Mouse (Mus musculus) MEL (cell line): ENCODE data around the gene Tcf19. TPM values are rescaled to one million over a fixed set of nuclear protein-coding genes. Genes with fewer than 3 reads are reported as not detected.

Experiments used
- DNase-seq: peaks from one replicate; pipeline ENCODE4 v3.0.0; 2011; ENCODE audit warnings: low read depth, low spot score
- H3K27ac ChIP-seq: 2 replicates; pipeline ENCODE4 v1.5.1; 2012; ENCODE audit warnings: low read depth, mild to moderate bottlenecking, control low read depth, low read length, moderate library complexity; ENCODE audit not compliant: control insufficient read depth
- H3K27me3 ChIP-seq, 2 experiments: fragments of 150-350 bp in 1 of 2; sonication (generic) in 1 of 2; 2 replicates each; pipeline ENCODE4 v1.6.1; 2012; ENCODE audit warnings: low read length in 2 of 2, mild to moderate bottlenecking in 2 of 2, improper control_type of control experiment in 1 of 2, moderate library complexity in 1 of 2; ENCODE audit not compliant: insufficient read depth in 2 of 2, control insufficient read depth in 1 of 2
- H3K36me3 ChIP-seq, 2 experiments: 2 replicates each; pipeline ENCODE4 v1.6.1; 2012 to 2014; ENCODE audit warnings: low read length in 2 of 2, improper control_type of control experiment in 1 of 2, inconsistent platforms in 1 of 2, mild to moderate bottlenecking in 1 of 2; ENCODE audit not compliant: insufficient read depth in 2 of 2, control insufficient read depth in 1 of 2
- H3K4me1 ChIP-seq, 2 experiments: fragments of 150-350 bp in 1 of 2; sonication (generic) in 1 of 2; 2 replicates each; pipeline ENCODE4 v1.6.1; 2012; ENCODE audit warnings: low read length in 2 of 2, improper control_type of control experiment in 1 of 2, mild to moderate bottlenecking in 1 of 2; ENCODE audit not compliant: insufficient read depth in 2 of 2, control insufficient read depth in 1 of 2
- H3K4me3 ChIP-seq, 2 experiments: fragments of 150-350 bp in 1 of 2; sonication (generic) in 1 of 2; 2 replicates each; pipeline ENCODE4 v1.5.1; 2012; ENCODE audit warnings: low read depth in 2 of 2, low read length in 2 of 2, mild to moderate bottlenecking in 2 of 2, moderate library complexity in 2 of 2, control low read depth in 1 of 2, improper control_type of control experiment in 1 of 2; ENCODE audit not compliant: control insufficient read depth in 1 of 2, insufficient read depth in 1 of 2
- H3K79me2 ChIP-seq: 2 replicates; pipeline ENCODE4 v1.6.1; 2012; ENCODE audit warnings: mild to moderate bottlenecking, low read length, moderate library complexity; ENCODE audit not compliant: control insufficient read depth, poor library complexity, insufficient read depth
- H3K9ac ChIP-seq: 2 replicates; pipeline ENCODE4 v1.6.1; 2012; ENCODE audit warnings: low read depth, mild to moderate bottlenecking, control low read depth, low read length, moderate library complexity; ENCODE audit not compliant: control insufficient read depth, poor library complexity, severe bottlenecking
- H3K9me3 ChIP-seq: fragments of 150-350 bp; sonication (generic); replicated peaks from 2 replicates; pipeline ENCODE4 v1.6.1; 2012; ENCODE audit warnings: mild to moderate bottlenecking, low read length, improper control_type of control experiment, moderate library complexity; ENCODE audit not compliant: insufficient read depth
- CHD2 ChIP-seq: IDR thresholded peaks from 2 replicates; pipeline ENCODE4 v1.6.1; 2011; ENCODE audit warnings: low read length, improper control_type of control experiment
- CTCF ChIP-seq, 3 experiments: IDR thresholded peaks in 2 of 3; conservative IDR thresholded peaks in 1 of 3; 2 replicates each; pipeline ENCODE4 v1.5.1; 2011 to 2012; ENCODE audit warnings: low read length in 3 of 3, low read depth in 2 of 3, mild to moderate bottlenecking in 2 of 3, improper control_type of control experiment in 1 of 3, inconsistent platforms in 1 of 3, mixed read lengths in 1 of 3, moderate library complexity in 1 of 3; ENCODE audit not compliant: control insufficient read depth in 1 of 3, insufficient read depth in 1 of 3, poor library complexity in 1 of 3, severe bottlenecking in 1 of 3
- EP300 ChIP-seq, 2 experiments: IDR thresholded peaks; 2 replicates each; pipeline ENCODE4 v1.6.1; 2011; ENCODE audit warnings: improper control_type of control experiment in 2 of 2, low read length in 2 of 2, low read depth in 1 of 2, mild to moderate bottlenecking in 1 of 2
- ETS1 ChIP-seq: IDR thresholded peaks from 2 replicates; pipeline ENCODE4 v1.6.1; 2012; ENCODE audit warnings: low read depth, mild to moderate bottlenecking, inconsistent platforms, low read length, improper control_type of control experiment, moderate library complexity
- GABPA ChIP-seq: IDR thresholded peaks from 2 replicates; pipeline ENCODE4 v1.6.1; 2012; ENCODE audit warnings: low read depth, mild to moderate bottlenecking, inconsistent platforms, low read length, improper control_type of control experiment, moderate library complexity
- HCFC1 ChIP-seq: IDR thresholded peaks from 2 replicates; pipeline ENCODE4 v1.6.1; 2012; ENCODE audit warnings: low read depth, mild to moderate bottlenecking, inconsistent platforms, low read length, improper control_type of control experiment, moderate library complexity
- JUND ChIP-seq: IDR thresholded peaks from 2 replicates; pipeline ENCODE4 v1.6.1; 2011; ENCODE audit warnings: low read depth, mild to moderate bottlenecking, improper control_type of control experiment, low read length
- MAX ChIP-seq: IDR thresholded peaks from 2 replicates; pipeline ENCODE4 v1.6.1; 2011; ENCODE audit warnings: low read length, improper control_type of control experiment
- MAZ ChIP-seq: IDR thresholded peaks from 2 replicates; pipeline ENCODE4 v1.6.1; 2012; ENCODE audit warnings: low read depth, mild to moderate bottlenecking, inconsistent platforms, low read length, improper control_type of control experiment
- MEF2A ChIP-seq: IDR thresholded peaks from 2 replicates; pipeline ENCODE4 v1.6.1; 2014; ENCODE audit warnings: low read depth, mild to moderate bottlenecking, inconsistent platforms, low read length, improper control_type of control experiment; ENCODE audit not compliant: poor library complexity, insufficient replicate concordance, severe bottlenecking; ENCODE audit errors: extremely low read depth
- MXI1 ChIP-seq: IDR thresholded peaks from 2 replicates; pipeline ENCODE4 v1.6.1; 2011; ENCODE audit warnings: mild to moderate bottlenecking, low read depth, low read length, improper control_type of control experiment
- POLR2AphosphoS2 ChIP-seq: IDR thresholded peaks from 2 replicates; pipeline ENCODE4 v1.6.1; 2011; ENCODE audit warnings: low read length, improper control_type of control experiment
- SMC3 ChIP-seq: IDR thresholded peaks from 2 replicates; pipeline ENCODE4 v1.6.1; 2011; ENCODE audit warnings: low read depth, low read length, improper control_type of control experiment
- TCF12 ChIP-seq: IDR thresholded peaks from 2 replicates; pipeline ENCODE4 v1.6.1; 2014; ENCODE audit warnings: low read depth, mild to moderate bottlenecking, inconsistent platforms, low read length, improper control_type of control experiment, moderate library complexity
- USF2 ChIP-seq, 2 experiments: IDR thresholded peaks; 2 replicates each; pipeline ENCODE4 v1.6.1; 2011 to 2012; ENCODE audit warnings: improper control_type of control experiment in 2 of 2, low read length in 2 of 2, borderline replicate concordance in 1 of 2, inconsistent platforms in 1 of 2, low read depth in 1 of 2, mild to moderate bottlenecking in 1 of 2; ENCODE audit not compliant: insufficient read depth in 1 of 2
- ZMIZ1 ChIP-seq: IDR thresholded peaks from 2 replicates; pipeline ENCODE4 v1.6.1; 2012; ENCODE audit warnings: low read depth, mild to moderate bottlenecking, inconsistent platforms, low read length, improper control_type of control experiment, moderate library complexity
- polyA plus RNA-seq, 2 experiments: library from polyadenylated mRNA; stranded (reverse) in 1 of 2; unstranded in 1 of 2; fragments of >175 nt in 1 of 2; fragments of >200 nt in 1 of 2; gene quantifications; 2 replicates each; pipeline versions ENCODE4 v1.2.1 to v1.2.4; 2012; ENCODE audit warnings: low replicate concordance in 2 of 2, low read depth in 1 of 2; ENCODE audit not compliant: insufficient read length in 2 of 2, insufficient read depth in 1 of 2, missing spikeins in 1 of 2
- total RNA-seq: library from RNA; depleted of rRNA; stranded (reverse); fragments of 300-350 nt; gene quantifications from 2 replicates; pipeline ENCODE4 v1.2.3, GENCODE M21; 2012

The Tcf19 gene
- total and polyA plus RNA-seq, 3 experiments, result 16.6 to 25.7 TPM; not detected in 1

GRCm38 (mm10) chr17:35538476-35538875 lies 21.9 kb upstream of the Tcf19 start:
- TF ChIP-seq HCFC1 (no peak), MXI1 (no peak), CHD2 (no peak), MEF2A (no peak), ETS1 (no peak), SMC3 (no peak), TCF12 (no peak), MAX (no peak), POLR2AphosphoS2 (no peak), CTCF (IDR thresholded peaks at IDR 0.05 in 2 of 3, conservative IDR thresholded peaks at IDR 0.05 in 1 of 3; ENCODE audit: control insufficient read depth in 1 of 3, insufficient read depth in 1 of 3, low read depth in 2 of 3, low read length in 3 of 3, poor library complexity in 1 of 3, severe bottlenecking in 1 of 3) (no peak), GABPA (no peak), ZMIZ1 (no peak), JUND (no peak), MAZ (no peak), USF2 (IDR thresholded peaks at IDR 0.05; ENCODE audit: borderline replicate concordance in 1 of 2, insufficient read depth in 1 of 2, low read depth in 1 of 2, low read length in 2 of 2) (no peak)
- Histone ChIP-seq H3K4me1 (peaks cover 0 to 3% of the 10 kb centered on the region in 2 experiments; a peak in 2 of 4 replicates), H3K27me3 (peaks cover 0 to 5% of the 10 kb centered on the region in 2 experiments; a peak in 1 of 4 replicates), H3K36me3 (peaks cover 0 to 4% of the 10 kb centered on the region in 2 experiments; a peak in 1 of 4 replicates), H3K9ac (no peak overlapping the region), H3K4me3 (no peak overlapping the region), H3K27ac (no peak overlapping the region), H3K79me2 (no peaks in the 10 kb centered on the region), H3K9me3 (no peaks in the 10 kb centered on the region)
- DNase-seq, result no peak

DNA sequence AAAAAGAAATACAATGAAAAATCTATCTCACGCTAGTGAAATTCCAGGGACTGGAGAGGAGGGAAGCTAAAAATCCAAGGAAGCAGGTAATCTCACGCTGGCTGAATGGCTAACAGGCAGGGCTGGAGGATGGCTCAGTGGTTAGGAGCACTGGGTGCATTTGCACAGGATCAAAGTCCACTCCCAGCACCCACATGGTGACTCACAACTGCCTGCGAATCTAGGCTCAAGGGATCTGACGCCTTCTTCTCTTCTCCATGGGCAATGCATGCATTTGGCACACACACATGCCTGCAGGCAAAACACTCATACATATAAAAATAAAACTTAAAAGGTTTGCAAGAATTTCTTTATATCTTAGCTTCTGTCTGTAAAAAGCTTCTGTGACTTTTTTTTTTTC lies 20.8 kb upstream of the Tcf19 start:
- H3K27me3 ChIP-seq, result peaks cover 0 to 5% of the 10 kb centered on the region in 2 experiments; a peak in 1 of 4 replicates
- no peaks in the 10 kb centered on the region for H3K9me3 ChIP-seq
- H3K4me3 ChIP-seq, result no peak overlapping the region
- no peak overlapping the region for H3K27ac ChIP-seq
- peaks cover 0 to 3% of the 10 kb centered on the region in 2 experiments; a peak in 2 of 4 replicates for H3K4me1 ChIP-seq
- H3K9ac ChIP-seq, result no peak overlapping the region
- H3K36me3 ChIP-seq, result peaks cover 0 to 3% of the 10 kb centered on the region in 2 experiments; a peak in 1 of 4 replicates
- no peak for DNase-seq
- TF ChIP-seq EP300 (IDR thresholded peaks at IDR 0.05; ENCODE audit: low read depth in 1 of 2, low read length in 2 of 2) (no peak), JUND (no peak)
- no peaks in the 10 kb centered on the region for H3K79me2 ChIP-seq
